Mouse (Mus musculus) limb, embryonic 11.5 days (tissue): Measurements from ENCODE around the gene Arid3b. TPM values are rescaled to one million over a fixed set of nuclear protein-coding genes. Genes with fewer than 3 reads are reported as not detected.

Experiments used
- ATAC-seq: fragments of 200-750 bp; cut with Nextera tagmentation; 2 replicates; pipeline ENCODE4 v1.8.0; 2017; ENCODE audit warnings: low read depth; ENCODE audit not compliant: insufficient number of reproducible peaks, low FRiP score, low TSS enrichment
- DNase-seq: peaks from one replicate; pipeline ENCODE4 v3.0.0-alpha.2; 2015; ENCODE audit warnings: low spot score
- H3K27ac ChIP-seq: fragments of 300-500 bp; sonication (generic); replicated peaks from 2 replicates; pipeline ENCODE4 v1.5.1; 2014; ENCODE audit warnings: low read depth, mild to moderate bottlenecking, low read length
- H3K27me3 ChIP-seq: fragments of 300-500 bp; sonication (generic); 2 replicates; pipeline ENCODE4 v1.6.1; 2014; ENCODE audit warnings: mild to moderate bottlenecking, low read length, mixed read lengths; ENCODE audit not compliant: control insufficient read depth, insufficient read depth
- H3K36me3 ChIP-seq: fragments of 300-500 bp; sonication (generic); 2 replicates; pipeline ENCODE4 v1.6.1; 2014; ENCODE audit warnings: mild to moderate bottlenecking, low read length, moderate library complexity, mixed read lengths; ENCODE audit not compliant: control insufficient read depth, insufficient read depth
- H3K4me1 ChIP-seq: fragments of 300-500 bp; sonication (generic); 2 replicates; pipeline ENCODE4 v1.6.1; 2014; ENCODE audit warnings: low read length, mixed read lengths; ENCODE audit not compliant: control insufficient read depth, insufficient read depth
- H3K4me2 ChIP-seq: fragments of 300-500 bp; sonication (generic); 2 replicates; pipeline ENCODE4 v1.6.1; 2014; ENCODE audit warnings: low read depth, mild to moderate bottlenecking, moderate library complexity; ENCODE audit not compliant: severe bottlenecking
- H3K4me3 ChIP-seq: fragments of 300-500 bp; sonication (generic); 2 replicates; pipeline ENCODE4 v1.5.1; 2014; ENCODE audit warnings: low read depth, low read length
- H3K9ac ChIP-seq: fragments of 300-500 bp; sonication (generic); 2 replicates; pipeline ENCODE4 v1.6.1; 2014; ENCODE audit warnings: mild to moderate bottlenecking, low read length
- H3K9me3 ChIP-seq: fragments of 300-500 bp; sonication (generic); 2 replicates; pipeline ENCODE4 v1.6.1; 2016; ENCODE audit warnings: low read length; ENCODE audit not compliant: control insufficient read depth
- WGBS: fragments of 180-500 bp; shearing (Covaris S2); extraction: QIAGEN DNeasy Blood & Tissue Kit; methylation state at CpG from one replicate; pipeline ENCODE4 v1.1.7; 2014; 5-methylcytosine and 5-hydroxymethylcytosine counted together
- polyA plus RNA-seq: library from polyadenylated mRNA; unstranded; fragments of >200 nt; fragmentation: Nextera tagmentation; extraction: Ambion mirVana; gene quantifications from 2 replicates; pipeline ENCODE4 v1.2.1, GENCODE M21; 2014

Arid3b gene
- polyA plus RNA-seq, 1 experiment from 2014 or later, result 35.8 TPM

- Histone ChIP-seq H3K4me3 (no peak overlapping the region), H3K9me3 (no peaks in the 10 kb centered on the region), H3K27me3 (no peaks in the 10 kb centered on the region), H3K36me3 (no peaks in the 10 kb centered on the region), H3K9ac (no peak overlapping the region), H3K4me1 (no peaks in the 10 kb centered on the region), H3K27ac (no peak overlapping the region), H3K4me2 (no peak overlapping the region)
- ATAC-seq (no peak), DNase-seq (no peak)
- WGBS, result 46% methylated on average over 4 of the region's 4 CpGs
These were observed 60.9 kb downstream of the Arid3b start for GRCm38 (mm10) chr9:57775736-57776135.

GRCm38 (mm10) chr9:57775026-57775425, 61.6 kb downstream of the Arid3b start:
- Histone ChIP-seq H3K9me3 (no peaks in the 10 kb centered on the region), H3K4me3 (no peak overlapping the region), H3K4me2 (no peak overlapping the region), H3K36me3 (no peaks in the 10 kb centered on the region), H3K4me1 (no peaks in the 10 kb centered on the region), H3K9ac (no peak overlapping the region), H3K27me3 (no peaks in the 10 kb centered on the region), H3K27ac (0 out of 2 replicates have a peak overlapping the region, but pooled peaks have one; percentile 21)
- WGBS, result 71% methylated on average over 5 of the region's 5 CpGs
- no peak for ATAC-seq
- no peak for DNase-seq

GRCm38 (mm10) chr9:57774168-57774567, 62.4 kb downstream of the Arid3b start:
- H3K9me3 ChIP-seq, result no peaks in the 10 kb centered on the region
- H3K9ac ChIP-seq, result no peak overlapping the region
- H3K27me3 ChIP-seq, result no peaks in the 10 kb centered on the region
- no peak overlapping the region for H3K4me3 ChIP-seq
- 15% methylated on average over 1 of the region's 1 CpGs for WGBS
- H3K4me1 ChIP-seq, result no peaks in the 10 kb centered on the region
- ATAC-seq (no peak), DNase-seq (no peak)
- no peak overlapping the region for H3K27ac ChIP-seq
- H3K4me2 ChIP-seq, result no peak overlapping the region
- H3K36me3 ChIP-seq, result no peaks in the 10 kb centered on the region

GRCm38 (mm10) chr9:57773754-57774153, 62.8 kb downstream of the Arid3b start:
- Histone ChIP-seq H3K9ac (no peak overlapping the region), H3K36me3 (no peaks in the 10 kb centered on the region), H3K4me1 (no peaks in the 10 kb centered on the region), H3K9me3 (no peaks in the 10 kb centered on the region), H3K27ac (no peak overlapping the region), H3K4me3 (no peak overlapping the region), H3K4me2 (no peak overlapping the region), H3K27me3 (no peaks in the 10 kb centered on the region)
- WGBS, result 61% methylated on average over 3 of the region's 3 CpGs
- no peak for ATAC-seq
- DNase-seq, result no peak

GRCm38 (mm10) chr9:57770836-57771235, 65.8 kb downstream of the Arid3b start:
- Histone ChIP-seq H3K9ac (no peak overlapping the region), H3K4me2 (no peak overlapping the region), H3K9me3 (no peaks in the 10 kb centered on the region), H3K36me3 (no peaks in the 10 kb centered on the region), H3K27ac (no peak overlapping the region), H3K4me3 (no peak overlapping the region), H3K27me3 (no peaks in the 10 kb centered on the region), H3K4me1 (peaks cover 5% of the 10 kb centered on the region; the same call in 1 of the 2 replicates)
- no peak for ATAC-seq
- WGBS, result 88% methylated on average over 2 of the region's 2 CpGs
- DNase-seq, result no peak

- WGBS, result 94% methylated on average over 1 of the region's 1 CpGs
- no peaks in the 10 kb centered on the region for H3K36me3 ChIP-seq
- DNase-seq (no peak), ATAC-seq (no peak)
- H3K9me3 ChIP-seq, result no peaks in the 10 kb centered on the region
- no peak overlapping the region for H3K4me3 ChIP-seq
- no peaks in the 10 kb centered on the region for H3K27me3 ChIP-seq
- H3K4me2 ChIP-seq, result no peak overlapping the region
- no peak overlapping the region for H3K9ac ChIP-seq
- H3K4me1 ChIP-seq, result peaks cover 5% of the 10 kb centered on the region; the same call in 1 of the 2 replicates
- no peak overlapping the region for H3K27ac ChIP-seq
These were observed 66.4 kb downstream of the Arid3b start for GRCm38 (mm10) chr9:57770214-57770613.

GRCm38 (mm10) chr9:57769539-57770069, 67.0 kb downstream of the Arid3b start:
- no peak for ATAC-seq
- no peak overlapping the region for H3K4me3 ChIP-seq
- DNase-seq, result no peak
- H3K4me1 ChIP-seq, result peaks cover 5% of the 10 kb centered on the region; the same call in 1 of the 2 replicates
- WGBS, result 61% methylated on average over 2 of the region's 2 CpGs
- no peaks in the 10 kb centered on the region for H3K9me3 ChIP-seq
- no peaks in the 10 kb centered on the region for H3K27me3 ChIP-seq
- no peak overlapping the region for H3K4me2 ChIP-seq
- H3K9ac ChIP-seq, result no peak overlapping the region
- H3K27ac ChIP-seq, result no peak overlapping the region
- H3K36me3 ChIP-seq, result no peaks in the 10 kb centered on the region

GRCm38 (mm10) chr9:57767231-57767630, 69.4 kb downstream of the Arid3b start:
- Histone ChIP-seq H3K36me3 (no peaks in the 10 kb centered on the region), H3K9ac (no peak overlapping the region), H3K4me1 (peaks cover 21% of the 10 kb centered on the region), H3K4me3 (no peak overlapping the region), H3K4me2 (no peak overlapping the region), H3K27me3 (no peaks in the 10 kb centered on the region), H3K27ac (no peak overlapping the region), H3K9me3 (no peaks in the 10 kb centered on the region)
- 97% methylated on average over 4 of the region's 4 CpGs for whole genome bisulfite sequencing
- no peak for ATAC-seq
- no peak for DNase-seq

- peak overlapping the region; percentile 97 for H3K4me2 ChIP-seq
- peaks cover 21% of the 10 kb centered on the region for H3K4me1 ChIP-seq
- no peak overlapping the region for H3K27ac ChIP-seq
- DNase-seq (no peak), ATAC-seq (no peak)
- no peak overlapping the region; the same call in 1 of the 2 replicates for H3K9ac ChIP-seq
- peak overlapping the region; percentile 93 for H3K4me3 ChIP-seq
- no peaks in the 10 kb centered on the region for H3K9me3 ChIP-seq
- 37% methylated on average over 6 of the region's 6 CpGs for WGBS
- no peaks in the 10 kb centered on the region; the same call in 1 of the 2 replicates for H3K36me3 ChIP-seq
- H3K27me3 ChIP-seq, result no peaks in the 10 kb centered on the region
These were observed 70.2 kb downstream of the Arid3b start for GRCm38 (mm10) chr9:57766431-57766830.
